Mouse (Mus musculus) yolk sac, embryonic 10.5 days (tissue): ENCODE data around the gene Alg14.
A peak's percentile ranks its signal among the peaks of the same experiment; 100 is the strongest.

Experiments used
- DNase-seq: peaks from one replicate; pipeline ENCODE4 v3.0.0-alpha.2; 2017; ENCODE audit warnings: low spot score

Alg14 gene

GRCm38 (mm10) chr3:121407417-121407816 is 115.8 kb downstream of the Alg14 start:
- DNase-seq = no peak

- peak; percentile 38 for DNase-seq
These were observed 116.8 kb downstream of the Alg14 start for GRCm38 (mm10) chr3:121408386-121408785.

GRCm38 (mm10) chr3:121411450-121411849 is 119.9 kb downstream of the Alg14 start:
- DNase-seq = peak; percentile 20
